Mouse (Mus musculus): ENCODE data around the gene Xpr1. TPM values are rescaled to one million over a fixed set of nuclear protein-coding genes. Genes with fewer than 3 reads are reported as not detected.
A peak's percentile ranks its signal among the peaks of the same experiment; 100 is the strongest.

Gene Xpr1
- 14.2 and 16.4 TPM in 2 replicates for polyA plus RNA-seq (2014; fragmentation: Nextera tagmentation; extraction: Ambion mirVana)

- H3K9ac ChIP-seq (ENCODE audit: low read length) = peak within 1 kb of the TSS; percentile 80
- H3K27me3 ChIP-seq (ENCODE audit: control insufficient read depth, insufficient read depth, low read length) = no peaks in the 10 kb centered on the region
- H3K4me2 ChIP-seq (ENCODE audit: low read depth, low read length, severe bottlenecking) = peak within 1 kb of the TSS; percentile 68
- H3K4me1 ChIP-seq (replicated peaks; ENCODE audit: control insufficient read depth, insufficient read depth, low read length) = peaks cover 2% of the 10 kb centered on the region; the same call in 1 of the 2 replicates
- H3K27ac ChIP-seq (ENCODE audit: low read depth, low read length) = peak within 1 kb of the TSS; percentile 85
- under 1% methylated on average over 77 of the region's 82 CpGs for WGBS
- H3K9me3 ChIP-seq (ENCODE audit: control insufficient read depth, low read length) = no peaks in the 10 kb centered on the region
- peak; percentile 96 for ATAC-seq (replicated peaks; ENCODE audit: low FRiP score)
- H3K36me3 ChIP-seq (ENCODE audit: control insufficient read depth, insufficient read depth, low read length) = no peaks in the 10 kb centered on the region
- H3K4me3 ChIP-seq (ENCODE audit: low read depth, low read length) = peak within 1 kb of the TSS; percentile 91
- DNase-seq (ENCODE audit: low spot score) = peak; percentile 99
Measured at GRCm38 (mm10) chr1:155416701-155417677, at the start of gene Xpr1. Gene Xpr1 (minus strand): TSS chr1:155417415.

GRCm38 (mm10) chr1:155463442-155463841 lies 46.2 kb upstream of the Xpr1 start:
- no peak overlapping the region for H3K4me2 ChIP-seq (ENCODE audit: low read depth, low read length, severe bottlenecking)
- peak; percentile 54 for DNase-seq (ENCODE audit: low spot score)
- no peaks in the 10 kb centered on the region for H3K27me3 ChIP-seq (ENCODE audit: control insufficient read depth, insufficient read depth, low read length)
- 16% methylated on average over 10 of the region's 10 CpGs for WGBS
- H3K9ac ChIP-seq (ENCODE audit: low read length) = no peak overlapping the region
- H3K27ac ChIP-seq (ENCODE audit: low read depth, low read length) = no peak overlapping the region
- no peaks in the 10 kb centered on the region for H3K9me3 ChIP-seq (ENCODE audit: control insufficient read depth, low read length)
- no peak overlapping the region for H3K4me3 ChIP-seq (ENCODE audit: low read depth, low read length)
- H3K36me3 ChIP-seq (ENCODE audit: control insufficient read depth, insufficient read depth, low read length) = no peaks in the 10 kb centered on the region
- 0 out of 2 replicates have a peak, but pooled peaks have one; percentile 46 for ATAC-seq (replicated peaks; ENCODE audit: low FRiP score)
- H3K4me1 ChIP-seq (replicated peaks; ENCODE audit: control insufficient read depth, insufficient read depth, low read length) = peaks cover 2% of the 10 kb centered on the region; the same call in 1 of the 2 replicates

GRCm38 (mm10) chr1:155462582-155462981 lies 45.4 kb upstream of the Xpr1 start:
- 72% methylated on average over 5 of the region's 5 CpGs for WGBS
- no peak for ATAC-seq (replicated peaks; ENCODE audit: low FRiP score)
- H3K27ac ChIP-seq (ENCODE audit: low read depth, low read length) = no peak overlapping the region

GRCm38 (mm10) chr1:155457532-155457931 lies 40.3 kb upstream of the Xpr1 start:
- Histone ChIP-seq H3K36me3 (ENCODE audit: control insufficient read depth, insufficient read depth, low read length) (no peaks in the 10 kb centered on the region), H3K4me2 (ENCODE audit: low read depth, low read length, severe bottlenecking) (no peak overlapping the region), H3K27me3 (ENCODE audit: control insufficient read depth, insufficient read depth, low read length) (no peaks in the 10 kb centered on the region), H3K4me1 (replicated peaks; ENCODE audit: control insufficient read depth, insufficient read depth, low read length) (no peaks in the 10 kb centered on the region; the same call in 1 of the 2 replicates), H3K27ac (ENCODE audit: low read depth, low read length) (no peak overlapping the region), H3K9me3 (ENCODE audit: control insufficient read depth, low read length) (no peaks in the 10 kb centered on the region), H3K4me3 (ENCODE audit: low read depth, low read length) (no peak overlapping the region), H3K9ac (ENCODE audit: low read length) (no peak overlapping the region)
- no peak for DNase-seq (ENCODE audit: low spot score)
- 90% methylated on average over 7 of the region's 7 CpGs for WGBS
- ATAC-seq (replicated peaks; ENCODE audit: low FRiP score) = no peak

More at GRCm38 (mm10) chr1:155462582-155462981, 45.4 kb upstream of the Xpr1 start:
- H3K9me3 ChIP-seq (ENCODE audit: control insufficient read depth, low read length) = no peaks in the 10 kb centered on the region
- peaks cover 2% of the 10 kb centered on the region; the same call in 1 of the 2 replicates for H3K4me1 ChIP-seq (replicated peaks; ENCODE audit: control insufficient read depth, insufficient read depth, low read length)
- no peaks in the 10 kb centered on the region for H3K36me3 ChIP-seq (ENCODE audit: control insufficient read depth, insufficient read depth, low read length)
- no peak overlapping the region for H3K4me2 ChIP-seq (ENCODE audit: low read depth, low read length, severe bottlenecking)
- no peaks in the 10 kb centered on the region for H3K27me3 ChIP-seq (ENCODE audit: control insufficient read depth, insufficient read depth, low read length)
- no peak for DNase-seq (ENCODE audit: low spot score)
- H3K4me3 ChIP-seq (ENCODE audit: low read depth, low read length) = no peak overlapping the region
- H3K9ac ChIP-seq (ENCODE audit: low read length) = no peak overlapping the region

GRCm38 (mm10) chr1:155453180-155453579 lies 36.0 kb upstream of the Xpr1 start:
- Histone ChIP-seq H3K9me3 (ENCODE audit: control insufficient read depth, low read length) (no peaks in the 10 kb centered on the region), H3K4me1 (replicated peaks; ENCODE audit: control insufficient read depth, insufficient read depth, low read length) (no peaks in the 10 kb centered on the region; the same call in 1 of the 2 replicates), H3K36me3 (ENCODE audit: control insufficient read depth, insufficient read depth, low read length) (no peaks in the 10 kb centered on the region), H3K9ac (ENCODE audit: low read length) (no peak overlapping the region), H3K4me2 (ENCODE audit: low read depth, low read length, severe bottlenecking) (no peak overlapping the region), H3K27me3 (ENCODE audit: control insufficient read depth, insufficient read depth, low read length) (no peaks in the 10 kb centered on the region), H3K27ac (ENCODE audit: low read depth, low read length) (no peak overlapping the region), H3K4me3 (ENCODE audit: low read depth, low read length) (no peak overlapping the region)
- DNase-seq (ENCODE audit: low spot score) (no peak), ATAC-seq (replicated peaks; ENCODE audit: low FRiP score) (no peak)
- WGBS = 87% methylated on average over 8 of the region's 8 CpGs

GRCm38 (mm10) chr1:155448932-155449331 lies 31.7 kb upstream of the Xpr1 start:
- no peaks in the 10 kb centered on the region for H3K9me3 ChIP-seq (ENCODE audit: control insufficient read depth, low read length)
- H3K4me2 ChIP-seq (ENCODE audit: low read depth, low read length, severe bottlenecking) = no peak overlapping the region
- no peak overlapping the region for H3K27ac ChIP-seq (ENCODE audit: low read depth, low read length)
- no peaks in the 10 kb centered on the region; the same call in 1 of the 2 replicates for H3K4me1 ChIP-seq (replicated peaks; ENCODE audit: control insufficient read depth, insufficient read depth, low read length)
- H3K9ac ChIP-seq (ENCODE audit: low read length) = no peak overlapping the region
- no peak overlapping the region for H3K4me3 ChIP-seq (ENCODE audit: low read depth, low read length)
- ATAC-seq (replicated peaks; ENCODE audit: low FRiP score) (no peak), DNase-seq (ENCODE audit: low spot score) (no peak)
- H3K27me3 ChIP-seq (ENCODE audit: control insufficient read depth, insufficient read depth, low read length) = no peaks in the 10 kb centered on the region
- 82% methylated on average over 2 of the region's 2 CpGs for WGBS
- no peaks in the 10 kb centered on the region for H3K36me3 ChIP-seq (ENCODE audit: control insufficient read depth, insufficient read depth, low read length)

GRCm38 (mm10) chr1:155447277-155447676 lies 30.1 kb upstream of the Xpr1 start:
- no peak for ATAC-seq (replicated peaks; ENCODE audit: low FRiP score)
- H3K4me3 ChIP-seq (ENCODE audit: low read depth, low read length) = no peak overlapping the region
- no peak overlapping the region for H3K4me2 ChIP-seq (ENCODE audit: low read depth, low read length, severe bottlenecking)
- H3K27ac ChIP-seq (ENCODE audit: low read depth, low read length) = no peak overlapping the region
- DNase-seq (ENCODE audit: low spot score) = no peak
- H3K36me3 ChIP-seq (ENCODE audit: control insufficient read depth, insufficient read depth, low read length) = no peaks in the 10 kb centered on the region
- H3K9me3 ChIP-seq (ENCODE audit: control insufficient read depth, low read length) = no peaks in the 10 kb centered on the region
- H3K9ac ChIP-seq (ENCODE audit: low read length) = no peak overlapping the region
- H3K27me3 ChIP-seq (ENCODE audit: control insufficient read depth, insufficient read depth, low read length) = no peaks in the 10 kb centered on the region
- WGBS = 77% methylated on average over 6 of the region's 6 CpGs
- H3K4me1 ChIP-seq (replicated peaks; ENCODE audit: control insufficient read depth, insufficient read depth, low read length) = no peaks in the 10 kb centered on the region; the same call in 1 of the 2 replicates

GRCm38 (mm10) chr1:155443115-155443514 lies 25.9 kb upstream of the Xpr1 start:
- Histone ChIP-seq H3K4me2 (ENCODE audit: low read depth, low read length, severe bottlenecking) (no peak overlapping the region), H3K9me3 (ENCODE audit: control insufficient read depth, low read length) (no peaks in the 10 kb centered on the region), H3K9ac (ENCODE audit: low read length) (no peak overlapping the region), H3K27ac (ENCODE audit: low read depth, low read length) (no peak overlapping the region), H3K27me3 (ENCODE audit: control insufficient read depth, insufficient read depth, low read length) (no peaks in the 10 kb centered on the region), H3K4me3 (ENCODE audit: low read depth, low read length) (no peak overlapping the region), H3K36me3 (ENCODE audit: control insufficient read depth, insufficient read depth, low read length) (no peaks in the 10 kb centered on the region), H3K4me1 (replicated peaks; ENCODE audit: control insufficient read depth, insufficient read depth, low read length) (no peaks in the 10 kb centered on the region)
- DNase-seq (ENCODE audit: low spot score) (no peak), ATAC-seq (replicated peaks; ENCODE audit: low FRiP score) (no peak)
- WGBS = 78% methylated on average over 4 of the region's 4 CpGs
